Mouse (Mus musculus) ES-Bruce4 (cell line): Measurements from ENCODE around the gene St3gal3. TPM values are rescaled to one million over a fixed set of nuclear protein-coding genes. Genes with fewer than 3 reads are reported as not detected.

Experiments used
- H3K27ac ChIP-seq: 2 replicates; pipeline ENCODE4 v1.5.1; 2012; ENCODE audit warnings: low read length, inconsistent platforms; ENCODE audit not compliant: insufficient read depth
- H3K27me3 ChIP-seq: 2 replicates; pipeline ENCODE4 v1.6.1; 2012; ENCODE audit warnings: mild to moderate bottlenecking, low read length, inconsistent platforms; ENCODE audit not compliant: control insufficient read depth, poor library complexity, insufficient read depth, severe bottlenecking
- H3K36me3 ChIP-seq: 2 replicates; pipeline ENCODE4 v1.6.1; 2012; ENCODE audit warnings: inconsistent platforms, mild to moderate bottlenecking, low read length, moderate library complexity; ENCODE audit not compliant: control insufficient read depth, poor library complexity, insufficient read depth, severe bottlenecking
- H3K4me1 ChIP-seq: one replicate; pipeline ENCODE4 v1.8.1; 2011; ENCODE audit warnings: low read length; ENCODE audit not compliant: control insufficient read depth, insufficient read depth
- H3K4me3 ChIP-seq: 2 replicates; pipeline ENCODE4 v1.5.1; 2011; ENCODE audit warnings: low read depth, mild to moderate bottlenecking, low read length
- H3K9ac ChIP-seq: 2 replicates; pipeline ENCODE4 v1.6.1; 2012; ENCODE audit warnings: low read depth, mild to moderate bottlenecking, inconsistent platforms; ENCODE audit not compliant: poor library complexity, severe bottlenecking
- H3K9me3 ChIP-seq: replicated peaks from 2 replicates; pipeline ENCODE4 v1.6.1; 2012; ENCODE audit warnings: mild to moderate bottlenecking, low read length, inconsistent platforms; ENCODE audit not compliant: control insufficient read depth, poor library complexity, insufficient read depth, severe bottlenecking
- CTCF ChIP-seq: IDR thresholded peaks from one replicate; pipeline ENCODE4 v1.8.1; 2011; ENCODE audit warnings: low read depth, low read length
- EP300 ChIP-seq: IDR thresholded peaks from 2 replicates; pipeline ENCODE4 v1.6.1; 2011; ENCODE audit warnings: low read depth, low read length; ENCODE audit not compliant: insufficient read depth
- POLR2A ChIP-seq: IDR thresholded peaks from one replicate; pipeline ENCODE4 v1.8.1; 2011; ENCODE audit warnings: low read length; ENCODE audit not compliant: insufficient read depth
- polyA plus RNA-seq: library from polyadenylated mRNA; stranded (reverse); fragments of >200 nt; gene quantifications from 2 replicates; pipeline ENCODE4 v1.2.4, GENCODE M21; 2011; ENCODE audit warnings: low read depth; ENCODE audit not compliant: missing spikeins, insufficient read depth, insufficient read length

St3gal3 gene
- polyA plus RNA-seq, 1 experiment, result 13.9 TPM

GRCm38 (mm10) chr4:117896031-117896430, 238.7 kb downstream of the St3gal3 start:
- Histone ChIP-seq H3K4me3 (no peak overlapping the region), H3K9ac (no peak overlapping the region), H3K36me3 (peaks cover 3% of the 10 kb centered on the region; the same call in 1 of the 2 replicates), H3K27ac (no peak overlapping the region), H3K9me3 (no peaks in the 10 kb centered on the region), H3K4me1 (peaks cover 2% of the 10 kb centered on the region), H3K27me3 (no peaks in the 10 kb centered on the region)
- TF ChIP-seq CTCF (no peak), POLR2A (no peak), EP300 (no peak)

- Histone ChIP-seq H3K9me3 (no peaks in the 10 kb centered on the region), H3K9ac (no peak overlapping the region), H3K27me3 (no peaks in the 10 kb centered on the region), H3K4me1 (peaks cover 2% of the 10 kb centered on the region), H3K36me3 (peaks cover 4% of the 10 kb centered on the region; the same call in 1 of the 2 replicates), H3K27ac (no peak overlapping the region), H3K4me3 (no peak overlapping the region)
- TF ChIP-seq CTCF (no peak), EP300 (no peak)
Measured at GRCm38 (mm10) chr4:117895339-117895738, 239.4 kb downstream of the St3gal3 start.

- H3K4me3 ChIP-seq, result no peak overlapping the region
- no peak for TF ChIP-seq CTCF
- no peak for TF ChIP-seq POLR2A
- no peak for TF ChIP-seq EP300
- peaks cover 7% of the 10 kb centered on the region; the same call in 1 of the 2 replicates for H3K36me3 ChIP-seq
Measured at GRCm38 (mm10) chr4:117894601-117895000, 240.1 kb downstream of the St3gal3 start.

GRCm38 (mm10) chr4:117893376-117893775, 241.3 kb downstream of the St3gal3 start:
- TF ChIP-seq CTCF (no peak), EP300 (no peak), POLR2A (no peak)
- H3K4me1 ChIP-seq, result peaks cover 2% of the 10 kb centered on the region
- no peaks in the 10 kb centered on the region for H3K27me3 ChIP-seq
- peaks cover 8% of the 10 kb centered on the region; the same call in 1 of the 2 replicates for H3K36me3 ChIP-seq
- no peaks in the 10 kb centered on the region for H3K9me3 ChIP-seq
- H3K27ac ChIP-seq, result no peak overlapping the region
- no peak overlapping the region for H3K9ac ChIP-seq
- no peak overlapping the region for H3K4me3 ChIP-seq

More at GRCm38 (mm10) chr4:117894601-117895000, 240.1 kb downstream of the St3gal3 start:
- Histone ChIP-seq H3K27ac (no peak overlapping the region), H3K9ac (no peak overlapping the region), H3K9me3 (no peaks in the 10 kb centered on the region), H3K4me1 (peaks cover 2% of the 10 kb centered on the region), H3K27me3 (no peaks in the 10 kb centered on the region)

GRCm38 (mm10) chr4:117891738-117892161, 243.0 kb downstream of the St3gal3 start, which contains the start of gene Dph2:
Gene Dph2 (minus strand): TSS chr4:117892032.
- Histone ChIP-seq H3K27me3 (no peaks in the 10 kb centered on the region), H3K27ac (no peak within 1 kb of the TSS), H3K36me3 (peaks cover 8% of the 10 kb centered on the region; the same call in 1 of the 2 replicates), H3K9ac (peak within 1 kb of the TSS; percentile 72), H3K9me3 (no peaks in the 10 kb centered on the region), H3K4me3 (peak within 1 kb of the TSS; percentile 79), H3K4me1 (peaks cover 2% of the 10 kb centered on the region)
- no peak for TF ChIP-seq EP300
- no peak for TF ChIP-seq POLR2A
- no peak for TF ChIP-seq CTCF

GRCm38 (mm10) chr4:117890750-117891149, 244.0 kb downstream of the St3gal3 start:
- Histone ChIP-seq H3K9me3 (no peaks in the 10 kb centered on the region), H3K27me3 (no peaks in the 10 kb centered on the region), H3K27ac (no peak overlapping the region), H3K36me3 (peaks cover 11% of the 10 kb centered on the region; the same call in 1 of the 2 replicates), H3K4me1 (peaks cover 2% of the 10 kb centered on the region), H3K9ac (no peak overlapping the region), H3K4me3 (0 out of 2 replicates have a peak overlapping the region, but pooled peaks have one; percentile 79)
- no peak for TF ChIP-seq EP300
- no peak for TF ChIP-seq POLR2A
- no peak for TF ChIP-seq CTCF
